Mouse (Mus musculus) limb, embryonic 13.5 days (tissue): ENCODE results near the gene Gm12248. TPM values are rescaled to one million over a fixed set of nuclear protein-coding genes. Genes with fewer than 3 reads are reported as not detected.
"Not testable (repeated sequence)": the region's sequence is repeated elsewhere in the genome, so short reads cannot be mapped to it uniquely, and the experiment has no call there.

Experiments used
- ATAC-seq: fragments of 200-750 bp; cut with Nextera tagmentation; 2 replicates; pipeline ENCODE4 v1.8.0; 2017; ENCODE audit warnings: low read depth, moderate number of reproducible peaks, moderate TSS enrichment; ENCODE audit not compliant: low FRiP score
- H3K27ac ChIP-seq: fragments of 300-500 bp; sonication (generic); 2 replicates; pipeline ENCODE4 v1.5.1; 2015; ENCODE audit warnings: inconsistent platforms, mild to moderate bottlenecking, moderate library complexity
- H3K27me3 ChIP-seq: fragments of 300-500 bp; sonication (generic); 2 replicates; pipeline ENCODE4 v1.6.1; 2015; ENCODE audit warnings: mild to moderate bottlenecking, inconsistent platforms
- H3K36me3 ChIP-seq: fragments of 300-500 bp; sonication (generic); 2 replicates; pipeline ENCODE4 v1.6.1; 2015; ENCODE audit warnings: inconsistent platforms, mild to moderate bottlenecking, moderate library complexity
- H3K4me1 ChIP-seq: fragments of 300-500 bp; sonication (generic); 2 replicates; pipeline ENCODE4 v1.6.1; 2015; ENCODE audit warnings: inconsistent platforms
- H3K4me2 ChIP-seq: fragments of 300-500 bp; sonication (generic); replicated peaks from 2 replicates; pipeline ENCODE4 v1.6.1; 2015; ENCODE audit warnings: inconsistent platforms, mild to moderate bottlenecking, moderate library complexity
- H3K4me3 ChIP-seq: fragments of 300-500 bp; sonication (generic); 2 replicates; pipeline ENCODE4 v1.5.1; 2015; ENCODE audit warnings: moderate library complexity, mild to moderate bottlenecking, inconsistent platforms
- H3K9ac ChIP-seq: fragments of 300-500 bp; sonication (generic); 2 replicates; pipeline ENCODE4 v1.6.1; 2015; ENCODE audit warnings: mild to moderate bottlenecking, inconsistent platforms
- H3K9me3 ChIP-seq: fragments of 300-500 bp; sonication (generic); 2 replicates; pipeline ENCODE4 v1.6.1; 2016; ENCODE audit warnings: inconsistent platforms
- WGBS: fragments of 180-500 bp; shearing (Covaris S2); methylation state at CpG from one replicate; pipeline ENCODE4 v1.1.7; 2015; 5-methylcytosine and 5-hydroxymethylcytosine counted together
- polyA plus RNA-seq: library from polyadenylated mRNA; unstranded; fragments of >200 nt; fragmentation: Nextera tagmentation; extraction: Ambion mirVana; gene quantifications from 2 replicates; pipeline ENCODE4 v1.2.1, GENCODE M21; 2015

Gene Gm12248
- polyA plus RNA-seq, 1 experiment from 2014 or later = not detected

DNA sequence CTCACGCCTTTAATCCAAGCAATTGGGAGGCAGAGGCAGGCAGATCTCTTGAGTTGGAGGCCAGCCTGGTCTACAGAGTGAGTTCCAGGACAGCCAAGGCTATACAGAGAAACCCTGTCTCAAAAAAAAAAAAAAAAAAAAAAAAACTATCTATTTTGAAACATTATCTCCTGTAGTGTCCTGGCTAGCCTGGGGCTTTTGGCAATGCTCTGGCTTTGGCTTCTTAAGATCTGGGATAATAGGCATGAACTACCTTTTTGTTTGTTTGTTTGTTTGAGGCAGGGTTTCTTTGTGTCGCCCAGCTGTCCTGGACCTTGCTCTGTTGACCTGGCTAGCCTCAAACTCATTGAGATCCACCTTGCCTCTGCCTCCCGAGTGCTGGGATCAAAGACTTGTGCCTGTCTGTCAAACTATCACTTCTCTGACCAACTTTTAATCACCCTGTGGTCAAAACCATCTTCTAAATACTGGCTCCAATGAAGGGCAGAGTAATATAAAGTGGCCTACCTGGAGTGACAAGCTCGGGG, 8.3 kb upstream of the Gm12248 start:
- H3K27me3 ChIP-seq = peaks cover 27% of the 10 kb centered on the region
- no peak overlapping the region for H3K4me3 ChIP-seq
- no peak overlapping the region for H3K9ac ChIP-seq
- no peak for ATAC-seq
- peaks cover 22% of the 10 kb centered on the region for H3K4me1 ChIP-seq
- H3K36me3 ChIP-seq = no peaks in the 10 kb centered on the region
- H3K4me2 ChIP-seq = no peak overlapping the region
- H3K27ac ChIP-seq = no peak overlapping the region
- H3K9me3 ChIP-seq = no peaks in the 10 kb centered on the region
- WGBS = 81% methylated on average over 4 of the region's 4 CpGs

DNA sequence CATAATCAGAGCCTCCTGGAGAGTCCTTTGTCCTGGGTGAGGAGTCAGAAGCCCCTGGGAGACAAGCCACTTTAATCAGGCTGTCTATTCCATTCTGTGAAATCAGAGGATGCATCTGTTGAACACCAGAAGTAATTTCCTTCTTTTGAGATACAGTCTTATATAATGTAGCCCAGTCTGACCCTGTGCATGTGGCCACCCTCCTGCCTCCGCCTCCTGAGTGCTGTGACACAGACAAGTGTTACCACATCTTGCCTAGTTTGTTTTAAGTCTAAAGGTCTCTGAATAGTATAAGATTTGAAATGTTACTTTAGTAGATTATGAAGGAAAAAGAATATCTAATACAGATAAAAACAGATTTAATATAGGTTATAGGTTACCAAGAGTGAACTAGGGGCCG, 7.1 kb upstream of the Gm12248 start:
- ATAC-seq = no peak
- Histone ChIP-seq H3K9me3 (no peaks in the 10 kb centered on the region), H3K4me2 (no peak overlapping the region), H3K4me3 (no peak overlapping the region), H3K27ac (no peak overlapping the region), H3K4me1 (peaks cover 15% of the 10 kb centered on the region), H3K36me3 (no peaks in the 10 kb centered on the region), H3K27me3 (peaks cover 35% of the 10 kb centered on the region), H3K9ac (no peak overlapping the region)
- whole genome bisulfite sequencing = 84% methylated on average over 2 of the region's 2 CpGs

DNA sequence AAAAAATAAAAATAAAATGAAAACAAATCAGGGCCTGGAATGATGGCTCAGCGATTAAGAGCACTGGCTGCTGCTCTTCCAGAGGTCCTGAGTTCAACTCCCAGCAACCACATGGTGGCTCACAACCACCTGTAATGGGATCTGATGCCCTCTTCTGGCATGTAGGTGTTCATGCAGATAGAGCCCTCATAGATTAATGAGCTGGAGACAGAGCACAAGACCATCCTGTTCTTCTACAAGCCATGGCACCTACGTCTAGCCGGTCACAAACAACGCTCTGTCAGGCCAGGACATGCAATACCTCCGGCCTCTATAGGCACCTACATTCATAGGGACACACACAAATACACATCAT, 5.4 kb upstream of the Gm12248 start:
- H3K36me3 ChIP-seq, ATAC-seq, H3K27ac ChIP-seq, H3K9ac ChIP-seq, H3K9me3 ChIP-seq: not testable (repeated sequence)
- Histone ChIP-seq H3K4me3 (peak overlapping the region; percentile 44), H3K4me2 (peak overlapping the region; percentile 78), H3K27me3 (peaks cover 35% of the 10 kb centered on the region), H3K4me1 (peaks cover 11% of the 10 kb centered on the region)
- WGBS = 61% methylated on average over 5 of the region's 5 CpGs

DNA sequence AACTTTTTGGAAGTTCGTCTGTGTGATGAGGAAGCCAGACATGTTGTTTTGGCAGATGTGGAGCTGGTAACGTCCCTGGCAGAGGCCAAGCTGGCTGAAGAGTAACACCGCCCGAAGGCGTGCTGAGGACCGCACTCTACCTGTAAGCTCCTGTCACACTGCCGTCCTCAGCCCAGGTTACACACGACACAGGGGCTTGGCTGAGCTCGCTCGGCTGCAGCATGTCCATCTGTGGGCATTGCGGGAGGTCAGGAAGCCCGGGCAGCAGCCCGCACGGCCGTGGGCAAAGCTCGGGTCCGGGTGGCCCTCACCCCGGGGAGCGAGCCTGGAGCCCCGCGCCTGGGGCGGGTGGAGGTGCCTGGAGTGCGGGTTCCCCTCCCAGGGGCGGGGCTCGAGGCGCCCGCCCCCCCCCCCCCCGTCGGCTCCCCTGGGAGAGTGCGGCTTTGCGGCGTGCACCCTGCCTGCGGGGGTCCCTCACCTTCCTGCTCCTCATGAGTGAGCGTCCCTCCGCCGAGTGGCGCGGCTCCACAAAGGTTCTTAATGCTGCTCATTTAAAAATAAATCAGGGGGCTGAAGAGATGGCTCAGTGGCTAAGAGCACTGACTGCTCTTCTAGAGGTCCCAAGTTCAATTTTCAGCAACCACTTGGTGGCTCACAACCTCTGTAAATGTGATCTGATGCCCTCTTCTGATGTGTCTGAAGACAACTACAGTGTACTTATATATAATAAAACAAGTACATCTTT, 4.9 kb upstream of the Gm12248 start:
- Histone ChIP-seq H3K36me3 (no peaks in the 10 kb centered on the region), H3K9me3 (no peaks in the 10 kb centered on the region), H3K9ac (peak overlapping the region; percentile 65), H3K4me2 (peak overlapping the region; percentile 78), H3K4me3 (peak overlapping the region; percentile 44), H3K4me1 (peaks cover 12% of the 10 kb centered on the region), H3K27ac (no peak overlapping the region), H3K27me3 (peaks cover 35% of the 10 kb centered on the region)
- under 1% methylated on average over 33 of the region's 38 CpGs for WGBS
- no peak for ATAC-seq

DNA sequence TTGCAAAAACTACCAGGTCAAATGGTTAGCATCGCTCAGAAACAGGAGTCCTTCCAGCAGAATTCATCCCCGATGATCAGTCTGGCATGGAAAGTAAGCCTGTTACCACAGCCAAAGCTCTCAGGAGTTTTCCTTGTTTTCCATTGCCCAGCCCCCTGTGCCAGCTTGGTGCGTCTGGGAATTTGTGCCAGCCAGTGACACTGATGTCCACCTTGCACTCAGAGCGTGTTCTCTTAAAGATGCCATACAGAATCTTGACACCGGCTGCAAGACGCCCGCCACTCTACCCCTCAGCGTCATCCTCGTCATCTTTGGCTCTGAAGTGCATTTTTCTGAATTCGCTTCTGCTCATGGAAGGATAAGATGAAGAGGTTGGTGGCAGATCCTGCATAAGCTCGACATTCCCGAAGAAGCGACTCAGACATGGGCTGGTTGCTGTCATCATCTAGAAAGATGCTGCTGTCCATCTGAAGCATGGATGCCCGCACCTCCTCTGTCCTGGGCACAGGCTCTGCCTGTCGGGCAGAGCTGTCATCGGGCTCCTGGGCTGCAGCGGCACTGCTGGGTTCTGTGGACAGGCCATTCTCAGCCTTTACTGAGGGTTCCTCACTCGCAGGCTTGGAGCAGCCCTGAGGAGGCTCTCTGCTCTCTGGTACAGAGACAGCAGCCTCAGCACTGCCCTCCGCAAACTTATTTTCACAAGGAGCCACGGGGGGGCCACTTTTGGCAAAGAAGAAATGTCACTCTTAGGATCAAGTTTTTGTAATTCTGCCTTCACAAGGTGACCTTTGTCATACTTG, 4.1 kb upstream of the Gm12248 start:
- peaks cover 35% of the 10 kb centered on the region for H3K27me3 ChIP-seq
- WGBS = 57% methylated on average over 20 of the region's 20 CpGs
- peak overlapping the region; percentile 44 for H3K4me3 ChIP-seq
- H3K4me1 ChIP-seq = peaks cover 8% of the 10 kb centered on the region
- H3K9me3 ChIP-seq = no peaks in the 10 kb centered on the region
- H3K27ac ChIP-seq = no peak overlapping the region
- no peaks in the 10 kb centered on the region for H3K36me3 ChIP-seq
- H3K9ac ChIP-seq = peak overlapping the region; percentile 65
- ATAC-seq = no peak
- H3K4me2 ChIP-seq = peak overlapping the region; percentile 78

DNA sequence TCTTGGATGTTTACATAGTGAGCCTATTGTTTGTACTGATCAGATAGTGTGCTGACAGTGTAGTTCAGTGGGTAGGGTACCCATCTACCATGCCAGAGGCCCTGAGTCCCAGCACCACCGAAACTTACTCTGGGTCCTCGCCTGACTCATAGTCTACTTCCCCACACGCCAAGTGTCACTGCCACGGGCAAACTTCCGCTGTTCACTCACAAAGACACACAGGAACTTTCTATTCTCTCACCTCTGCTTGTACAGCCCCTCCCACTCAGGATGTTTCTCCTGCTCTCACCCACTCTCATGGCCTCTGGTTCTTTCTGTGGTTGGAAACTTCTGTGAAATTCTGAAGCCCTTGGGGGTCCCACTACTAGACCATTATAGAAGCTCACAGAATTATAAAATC, 3.2 kb upstream of the Gm12248 start:
- 79% methylated on average over 5 of the region's 5 CpGs for WGBS
- no peak overlapping the region for H3K9ac ChIP-seq
- peaks cover 8% of the 10 kb centered on the region for H3K4me1 ChIP-seq
- no peak overlapping the region for H3K4me3 ChIP-seq
- H3K27me3 ChIP-seq = peaks cover 35% of the 10 kb centered on the region
- H3K4me2 ChIP-seq = no peak overlapping the region
- H3K27ac ChIP-seq = no peak overlapping the region
- no peaks in the 10 kb centered on the region for H3K9me3 ChIP-seq
- ATAC-seq = no peak
- no peaks in the 10 kb centered on the region for H3K36me3 ChIP-seq

DNA sequence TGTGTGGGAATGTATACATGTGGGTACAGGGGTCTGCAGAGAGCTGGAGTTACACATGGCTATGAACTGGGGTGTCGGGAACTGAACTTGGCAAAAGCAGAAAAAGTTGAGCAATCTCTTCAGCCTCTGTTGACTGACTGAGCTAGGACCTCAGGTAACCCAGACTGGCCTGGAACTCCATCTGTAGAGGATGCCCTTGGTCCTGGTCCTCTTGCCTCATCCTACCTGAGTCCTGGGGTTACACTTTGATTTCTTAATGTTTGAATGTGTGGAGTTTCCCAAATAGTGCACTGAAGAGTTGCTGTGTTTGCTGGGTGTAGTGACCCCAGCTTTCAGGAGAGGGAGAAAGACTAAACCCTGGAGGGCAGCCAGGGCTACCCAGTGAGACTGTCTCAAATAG, 2.6 kb upstream of the Gm12248 start:
- Histone ChIP-seq H3K27ac (no peak overlapping the region), H3K36me3 (no peaks in the 10 kb centered on the region), H3K4me1 (peaks cover 8% of the 10 kb centered on the region), H3K4me2 (no peak overlapping the region), H3K9ac (no peak overlapping the region), H3K9me3 (no peaks in the 10 kb centered on the region), H3K27me3 (peaks cover 35% of the 10 kb centered on the region), H3K4me3 (no peak overlapping the region)
- 84% methylated on average over 1 of the region's 1 CpGs for WGBS
- ATAC-seq = no peak

DNA sequence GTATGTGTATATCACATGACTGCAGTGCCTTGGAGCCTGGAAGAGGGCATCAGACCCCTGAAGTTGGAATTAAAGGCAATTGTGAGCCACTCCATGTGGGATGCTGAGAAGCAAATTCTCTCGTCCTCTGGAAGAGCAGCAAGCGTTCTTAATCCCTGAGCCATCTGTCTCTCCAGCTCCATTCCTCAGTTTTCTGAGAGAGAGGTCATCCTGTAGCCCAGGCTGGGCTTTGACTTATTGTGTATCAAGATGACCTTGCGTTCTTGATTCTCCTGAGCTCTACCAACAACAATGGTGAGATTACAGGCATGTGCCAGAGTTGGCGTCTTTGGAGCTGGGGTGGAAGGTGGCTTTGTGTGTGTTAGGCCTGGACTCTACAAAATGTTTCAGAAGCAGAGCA, 1.8 kb upstream of the Gm12248 start:
- WGBS = 82% methylated on average over 4 of the region's 4 CpGs
- Histone ChIP-seq H3K9ac (no peak overlapping the region), H3K36me3 (no peaks in the 10 kb centered on the region), H3K4me2 (no peak overlapping the region), H3K4me3 (no peak overlapping the region), H3K27ac (no peak overlapping the region), H3K27me3 (peaks cover 35% of the 10 kb centered on the region), H3K9me3 (no peaks in the 10 kb centered on the region), H3K4me1 (peaks cover 8% of the 10 kb centered on the region)
- ATAC-seq = no peak

DNA sequence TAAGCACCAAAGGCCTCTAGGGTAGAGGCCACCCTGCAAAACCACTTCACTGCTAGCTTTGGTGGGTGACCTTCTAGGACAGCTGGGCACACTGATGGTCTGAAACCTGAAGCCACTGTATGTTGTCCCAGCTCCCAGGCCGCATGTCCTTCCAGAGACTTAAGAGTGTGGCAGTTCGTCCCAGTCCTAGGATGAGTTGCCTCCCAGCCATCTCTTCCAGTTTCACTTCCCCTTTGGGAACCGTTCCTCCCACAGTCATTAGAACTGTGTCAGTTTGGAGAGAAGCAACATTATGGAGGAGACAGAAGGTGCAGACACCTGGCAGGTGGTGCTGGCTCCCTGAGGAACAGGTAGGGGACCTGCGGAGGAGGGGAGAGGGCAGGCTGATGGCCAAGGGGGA, 393 bp downstream of the Gm12248 start:
- peaks cover 20% of the 10 kb centered on the region for H3K27me3 ChIP-seq
- no peaks in the 10 kb centered on the region for H3K36me3 ChIP-seq
- peak overlapping the region; percentile 44 for H3K4me2 ChIP-seq
- no peak overlapping the region for H3K27ac ChIP-seq
- no peak overlapping the region for H3K9ac ChIP-seq
- peaks cover 8% of the 10 kb centered on the region for H3K4me1 ChIP-seq
- no peaks in the 10 kb centered on the region for H3K9me3 ChIP-seq
- H3K4me3 ChIP-seq = 0 out of 2 replicates have a peak overlapping the region, but pooled peaks have one; percentile 2
- WGBS = 53% methylated on average over 4 of the region's 4 CpGs
- ATAC-seq = no peak

DNA sequence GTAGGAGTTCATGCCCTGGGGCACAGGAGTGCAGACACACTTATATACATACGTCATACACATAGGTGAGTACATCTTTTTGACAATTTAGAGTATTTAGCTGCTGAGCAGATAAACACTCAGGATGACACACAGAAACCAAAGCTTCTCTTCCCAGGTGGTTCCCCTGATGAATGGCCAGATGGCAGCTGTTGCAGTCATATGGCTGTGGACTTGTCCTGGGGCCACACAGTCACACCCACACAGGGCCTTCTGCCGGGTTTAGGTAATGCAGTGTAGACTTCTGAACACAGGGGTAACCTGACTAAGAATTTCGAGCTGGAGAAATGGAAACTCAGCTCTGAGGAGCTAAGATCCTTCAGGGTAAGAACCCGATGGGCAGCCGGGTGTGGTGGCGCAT, 11.2 kb downstream of the Gm12248 start:
- 83% methylated on average over 6 of the region's 6 CpGs for WGBS
- Histone ChIP-seq H3K9me3 (0 out of 2 replicates have a peak, but pooled peaks cover 3% of the 10 kb centered on the region), H3K4me3 (no peak overlapping the region), H3K27me3 (no peaks in the 10 kb centered on the region), H3K4me2 (no peak overlapping the region), H3K27ac (no peak overlapping the region), H3K36me3 (no peaks in the 10 kb centered on the region), H3K9ac (no peak overlapping the region), H3K4me1 (no peaks in the 10 kb centered on the region)
- ATAC-seq = no peak

DNA sequence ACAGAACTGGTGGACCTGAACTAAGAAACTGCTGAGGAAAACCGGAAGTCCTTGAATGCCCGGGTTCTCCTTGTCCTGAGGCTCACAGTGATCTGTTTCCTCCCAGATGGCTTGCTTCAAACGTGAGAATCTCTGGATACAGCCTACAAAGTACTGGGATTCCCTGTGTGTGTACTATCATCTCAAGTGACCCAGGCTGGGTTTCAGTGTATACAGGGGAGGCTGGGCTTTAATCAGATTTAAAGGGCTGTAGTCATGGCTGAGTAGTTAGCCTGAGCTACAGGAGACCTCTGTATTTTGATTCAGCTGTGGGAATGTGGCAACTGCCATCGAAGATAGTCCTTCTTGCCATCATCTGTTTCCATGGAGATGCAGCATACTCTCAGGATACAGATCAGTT, 15.7 kb downstream of the Gm12248 start:
- no peaks in the 10 kb centered on the region for H3K36me3 ChIP-seq
- H3K27me3 ChIP-seq = no peaks in the 10 kb centered on the region
- 0 out of 2 replicates have a peak, but pooled peaks cover 3% of the 10 kb centered on the region for H3K9me3 ChIP-seq
- ATAC-seq = no peak
- no peak overlapping the region for H3K4me3 ChIP-seq
- no peaks in the 10 kb centered on the region for H3K4me1 ChIP-seq
- no peak overlapping the region for H3K27ac ChIP-seq
- no peak overlapping the region for H3K4me2 ChIP-seq
- H3K9ac ChIP-seq = no peak overlapping the region
- WGBS = 75% methylated on average over 4 of the region's 4 CpGs

DNA sequence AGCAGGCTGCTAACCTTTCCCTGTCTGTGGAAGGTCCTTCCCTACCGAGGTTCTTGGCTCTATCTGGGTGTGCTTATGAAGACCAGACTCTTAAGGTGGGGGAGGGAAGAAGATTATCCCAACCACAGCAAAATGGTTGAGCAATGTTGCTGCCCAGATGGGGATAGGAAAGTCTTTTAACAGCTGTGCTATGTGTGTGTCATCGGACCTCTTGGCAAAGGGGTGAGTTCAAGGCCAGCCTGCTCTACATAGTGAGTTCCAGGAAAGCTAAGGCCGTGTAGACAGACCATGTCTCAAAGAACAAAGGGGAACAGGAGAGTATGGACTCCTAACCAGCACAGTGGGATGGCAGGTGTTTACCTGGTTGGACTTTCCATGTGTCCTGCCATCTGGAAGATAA, 20.0 kb downstream of the Gm12248 start:
- ATAC-seq = no peak

More for the DNA sequence above, 20.0 kb downstream of the Gm12248 start:
- H3K27me3 ChIP-seq = no peaks in the 10 kb centered on the region
- WGBS = 81% methylated on average over 3 of the region's 3 CpGs
- 0 out of 2 replicates have a peak, but pooled peaks cover 3% of the 10 kb centered on the region for H3K9me3 ChIP-seq
- H3K4me3 ChIP-seq = no peak overlapping the region
- H3K4me1 ChIP-seq = no peaks in the 10 kb centered on the region
- H3K4me2 ChIP-seq = no peak overlapping the region
- no peak overlapping the region for H3K9ac ChIP-seq
- H3K27ac ChIP-seq = no peak overlapping the region
- no peaks in the 10 kb centered on the region for H3K36me3 ChIP-seq
